22 mouse cellular contexts compared by ENCODE assay signal in genomic region chr10:21961111-21961510, GRCm38 (mm10).
"Had no signal": no experiment of that assay in that cellular context is flagged by ENCODE, and none has a peak within 500 bp of the region (broad histone marks: within the 10 kb centered on the region; RNA-seq: fewer than 3 reads in every experiment).

No protein-coding gene starts in this region.

- H3K9me3 ChIP-seq: limb, embryonic 10.5 days; limb, embryonic 13.5 days; liver, embryonic 12.5 days; liver, embryonic 15.5 days; megakaryocyte, embryonic 14.5 days; midbrain, embryonic 10.5 days; midbrain, embryonic 13.5 days; neural tube, embryonic 13.5 days had no signal

- H3K4me2 ChIP-seq: limb, embryonic 13.5 days; liver, embryonic 12.5 days; liver, embryonic 15.5 days; lung, embryonic 14.5 days; midbrain, embryonic 13.5 days; neural tube, embryonic 13.5 days had no signal

- ATAC-seq: inflammation-experienced regulatory T-cells, adult 6 months; liver, embryonic 12.5 days; midbrain, embryonic 13.5 days; midbrain, embryonic 16.5 days had no signal

- H3K9ac ChIP-seq: limb, embryonic 13.5 days; liver, embryonic 12.5 days; liver, embryonic 15.5 days; lung, embryonic 14.5 days; midbrain, embryonic 13.5 days; neural tube, embryonic 13.5 days had no signal

- H3K27ac ChIP-seq: kidney, postnatal 0 days; layer of hippocampus, adult 2 months; limb, embryonic 10.5 days; limb, embryonic 13.5 days; liver, embryonic 12.5 days; liver, embryonic 15.5 days; midbrain, embryonic 10.5 days; midbrain, embryonic 13.5 days; neural tube, embryonic 13.5 days had no signal

- H3K4me3 ChIP-seq: layer of hippocampus, adult 2 months; limb, embryonic 10.5 days; limb, embryonic 13.5 days; liver, embryonic 12.5 days; liver, embryonic 15.5 days; megakaryocyte, embryonic 14.5 days; midbrain, embryonic 10.5 days; midbrain, embryonic 13.5 days; myocyte; neural tube, embryonic 13.5 days had no signal

- H3K27me3 ChIP-seq: limb, embryonic 13.5 days; liver, embryonic 12.5 days; liver, embryonic 15.5 days; midbrain, embryonic 13.5 days; neural tube, embryonic 13.5 days had no signal

- H3K4me1 ChIP-seq: limb, embryonic 10.5 days; liver, embryonic 12.5 days; liver, embryonic 15.5 days; megakaryocyte, embryonic 14.5 days; midbrain, embryonic 10.5 days had no signal

- DNase-seq: kidney, adult 18-20 months; kidney, adult 9 months; kidney, postnatal 25 days; layer of hippocampus, adult 9-11 months; liver; lung, embryonic 14.5 days; thymus, adult 2 months; thymus, postnatal 14 days; thymus, postnatal 4 days had no signal

- H3K36me3 ChIP-seq: limb, embryonic 10.5 days; limb, embryonic 13.5 days; liver, embryonic 12.5 days; liver, embryonic 15.5 days; midbrain, embryonic 10.5 days; midbrain, embryonic 13.5 days; neural tube, embryonic 13.5 days had no signal
